Mouse (Mus musculus): ENCODE measurements around the gene D17Wsu92e.
A peak's percentile ranks its signal among the peaks of the same experiment; 100 is the strongest.

Gene D17Wsu92e

DNA sequence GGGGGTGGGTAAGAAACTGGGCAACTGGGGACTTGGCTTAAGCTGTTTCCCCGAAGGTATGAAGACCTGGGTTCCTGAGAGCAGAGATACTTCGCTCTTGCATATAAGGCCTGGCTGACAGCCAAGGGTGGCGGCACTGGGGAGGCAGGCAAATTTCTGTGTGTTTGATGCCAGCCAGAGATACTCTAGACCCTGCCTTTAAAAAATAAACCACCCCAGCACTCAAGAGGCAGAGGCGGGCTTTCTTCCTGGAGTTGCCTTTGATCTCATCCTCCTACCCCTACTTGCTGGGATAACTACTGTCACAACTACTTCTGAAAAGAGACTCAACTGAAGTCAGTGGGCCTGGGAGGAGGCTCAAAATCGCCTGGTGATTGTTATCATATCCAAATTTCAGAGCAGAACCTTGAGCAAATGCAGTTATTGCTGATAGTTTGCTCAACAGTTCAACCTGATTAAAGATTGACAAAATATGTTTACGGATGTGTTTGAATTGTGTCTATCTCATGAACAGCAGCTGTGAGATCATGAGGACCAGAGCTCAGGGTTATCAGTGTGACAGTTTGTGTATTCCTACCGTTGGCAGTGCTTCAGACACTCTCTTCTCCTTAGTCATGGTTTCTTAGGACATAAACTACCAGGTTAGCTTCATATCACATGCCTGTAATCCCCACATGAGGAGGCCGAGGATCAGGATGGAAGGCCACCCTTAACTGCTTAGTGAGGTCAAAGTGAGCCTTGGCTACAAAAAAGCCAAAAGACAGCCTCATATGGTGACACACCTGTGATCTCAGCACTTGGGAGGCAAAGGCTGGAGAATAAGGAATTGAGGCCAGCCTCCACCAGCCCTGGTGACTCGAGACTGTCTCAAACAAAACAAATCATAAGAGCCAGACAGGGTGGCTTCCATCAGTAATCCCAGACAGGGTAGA, 1.2 kb upstream of the D17Wsu92e start:
- DNase-seq, result peak; percentile 69 to 72

GRCm38 (mm10) chr17:27819971-27820567, 379 bp downstream of the D17Wsu92e start:
- DNase-seq, result peak; percentile 61 to 70

DNA sequence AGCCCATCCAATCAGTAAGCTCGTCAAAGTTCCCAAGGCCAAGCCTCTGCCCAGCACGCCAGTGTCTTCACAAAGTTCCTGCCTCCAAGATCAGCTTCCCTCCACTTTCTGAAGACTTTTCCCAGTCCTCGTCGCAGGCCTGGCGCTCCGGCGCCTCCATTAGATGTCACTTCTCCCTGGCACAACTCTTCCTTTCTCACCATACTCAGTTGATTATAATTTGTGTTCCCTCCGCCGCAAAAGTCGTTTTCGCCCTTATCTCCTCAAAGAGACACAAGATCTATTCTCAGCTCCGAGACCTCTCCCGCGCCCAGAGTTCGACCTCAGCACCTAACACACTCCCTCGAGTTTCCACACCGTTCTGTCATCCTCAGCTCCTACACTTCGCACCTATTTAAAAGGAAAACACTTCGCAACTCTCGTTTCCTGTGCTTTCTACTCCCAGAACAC, 902 bp downstream of the D17Wsu92e start:
- DNase-seq, result no peak

GRCm38 (mm10) chr17:27819011-27819410, 1.4 kb downstream of the D17Wsu92e start:
- DNase-seq, result no peak

DNA sequence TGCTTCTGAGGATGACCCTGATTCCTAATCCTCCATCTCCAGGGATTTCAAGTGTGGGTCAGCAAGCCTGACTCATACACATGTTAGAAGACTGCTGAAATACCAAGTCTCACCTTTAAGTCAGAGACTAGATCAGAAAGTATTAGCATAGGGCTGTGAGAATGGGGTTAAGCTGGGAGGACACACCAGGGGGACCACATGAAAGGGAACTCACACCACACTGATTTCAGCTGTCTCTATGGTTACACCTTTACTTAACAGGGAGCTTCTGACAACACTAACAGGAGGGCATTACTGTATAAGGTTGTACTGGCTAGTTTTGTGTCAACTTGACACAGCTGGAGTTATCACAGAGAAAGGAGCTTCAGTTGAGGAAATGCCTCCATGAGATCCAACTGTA, 5.8 kb downstream of the D17Wsu92e start:
- no peak for DNase-seq

GRCm38 (mm10) chr17:27811980-27812379, 8.5 kb downstream of the D17Wsu92e start:
- no peak for DNase-seq

- DNase-seq, result no peak
Observed at GRCm38 (mm10) chr17:27810569-27811331, 9.7 kb downstream of the D17Wsu92e start.

DNA sequence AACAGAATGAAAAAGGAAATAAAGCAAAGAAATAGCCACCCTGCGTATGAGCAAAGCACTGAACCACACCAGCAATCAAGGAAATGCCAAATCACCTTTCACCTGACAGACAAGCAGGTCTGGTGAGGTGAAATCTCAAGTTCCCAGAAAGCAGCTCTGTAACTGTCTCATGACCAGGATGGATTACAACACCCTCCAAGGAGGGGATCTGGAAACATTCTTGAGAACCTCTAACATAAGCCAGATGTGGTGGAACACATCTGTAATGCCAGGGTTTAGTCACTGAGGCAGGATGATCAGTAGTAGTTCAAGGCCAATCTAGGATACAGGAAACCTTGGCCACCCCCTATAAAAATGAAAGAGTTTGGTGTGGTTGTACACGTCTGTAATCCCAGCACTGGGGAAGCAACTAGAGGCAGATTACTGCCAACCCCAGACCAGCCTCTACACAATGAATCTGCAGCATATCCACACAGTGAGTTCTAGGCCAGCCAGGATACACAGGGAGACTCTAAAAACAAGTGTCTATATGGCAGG, 12.8 kb downstream of the D17Wsu92e start:
- DNase-seq, result no peak

- DNase-seq, result peak in 1 of 2 experiments; percentile 42
Observed at GRCm38 (mm10) chr17:27804803-27805770, 15.4 kb downstream of the D17Wsu92e start.

GRCm38 (mm10) chr17:27804156-27804690, 16.2 kb downstream of the D17Wsu92e start:
- no peak for DNase-seq

GRCm38 (mm10) chr17:27803752-27804151, 16.7 kb downstream of the D17Wsu92e start:
- DNase-seq, result no peak

DNA sequence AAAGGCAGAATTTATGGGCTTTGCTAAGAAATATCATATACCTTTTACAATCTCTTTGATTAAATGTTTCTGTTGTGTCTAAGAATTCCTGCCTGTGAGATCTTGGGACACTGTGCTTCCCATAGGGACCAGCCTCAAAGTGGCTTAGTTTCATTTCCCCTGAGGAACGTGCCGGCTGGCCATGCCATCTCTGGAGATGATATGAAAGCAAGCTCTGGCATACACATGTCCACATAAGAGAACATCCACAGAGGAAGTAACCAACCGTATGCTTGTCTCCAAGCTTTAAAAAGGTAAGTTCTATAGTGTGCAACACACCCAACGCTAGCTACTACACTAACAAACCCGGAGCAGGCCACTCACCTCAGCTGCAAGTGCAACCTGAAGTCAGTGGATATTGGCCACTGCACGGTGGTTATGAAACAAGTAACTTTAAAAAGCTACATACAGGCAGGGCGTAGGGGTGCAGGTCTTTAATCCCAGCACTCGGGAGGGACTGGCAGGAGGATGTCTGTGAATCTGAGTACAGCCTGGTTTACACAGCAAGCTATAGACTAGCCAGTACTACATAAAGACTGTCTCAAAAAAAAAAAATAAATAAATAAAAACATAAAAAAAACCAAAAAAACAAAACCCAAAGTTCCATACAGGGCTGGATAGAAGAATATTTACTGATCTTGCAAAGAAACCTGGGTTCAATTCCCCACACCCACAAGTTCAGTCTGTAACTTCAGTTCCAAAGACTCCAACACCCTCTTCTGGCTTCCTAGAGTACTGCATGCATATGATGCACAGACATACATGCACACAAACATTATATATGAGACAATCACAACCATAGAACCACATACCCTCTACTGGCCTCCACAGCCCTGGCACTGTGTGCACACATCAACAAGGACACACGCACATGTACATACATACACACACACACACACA, 19.5 kb downstream of the D17Wsu92e start:
- no peak for DNase-seq

GRCm38 (mm10) chr17:27799771-27800584, 20.5 kb downstream of the D17Wsu92e start:
- DNase-seq, result peak; percentile 50 to 58

- DNase-seq, result peak; percentile 44 to 48
Observed at GRCm38 (mm10) chr17:27797341-27797872, 23.0 kb downstream of the D17Wsu92e start.

GRCm38 (mm10) chr17:27796780-27797179, 23.7 kb downstream of the D17Wsu92e start:
- DNase-seq, result peak; percentile 44 to 55

DNA sequence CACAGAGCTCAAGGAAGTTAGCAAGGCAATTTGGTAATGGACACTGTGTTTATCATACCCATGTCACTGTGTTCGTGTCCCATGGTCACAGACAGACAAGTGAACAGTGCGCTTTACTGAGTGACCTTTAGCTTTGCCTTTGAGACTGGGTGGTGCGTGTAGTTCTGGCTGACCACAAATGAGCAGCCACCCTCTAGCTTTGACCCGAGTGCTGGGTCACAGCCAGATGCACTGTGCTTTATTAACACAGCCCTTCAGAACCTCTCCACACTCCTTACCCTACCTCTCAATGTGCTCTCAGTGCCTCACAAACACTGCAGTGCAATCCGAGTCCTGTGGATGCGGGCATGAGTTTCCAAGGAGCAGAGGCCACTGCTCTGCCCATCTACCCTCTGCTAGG, 27.3 kb downstream of the D17Wsu92e start:
- DNase-seq, result peak; percentile 79 to 80

GRCm38 (mm10) chr17:27792516-27792915, 27.9 kb downstream of the D17Wsu92e start:
- DNase-seq, result no peak

GRCm38 (mm10) chr17:27791556-27791955, 28.9 kb downstream of the D17Wsu92e start:
- DNase-seq, result peak; percentile 58 to 73

DNA sequence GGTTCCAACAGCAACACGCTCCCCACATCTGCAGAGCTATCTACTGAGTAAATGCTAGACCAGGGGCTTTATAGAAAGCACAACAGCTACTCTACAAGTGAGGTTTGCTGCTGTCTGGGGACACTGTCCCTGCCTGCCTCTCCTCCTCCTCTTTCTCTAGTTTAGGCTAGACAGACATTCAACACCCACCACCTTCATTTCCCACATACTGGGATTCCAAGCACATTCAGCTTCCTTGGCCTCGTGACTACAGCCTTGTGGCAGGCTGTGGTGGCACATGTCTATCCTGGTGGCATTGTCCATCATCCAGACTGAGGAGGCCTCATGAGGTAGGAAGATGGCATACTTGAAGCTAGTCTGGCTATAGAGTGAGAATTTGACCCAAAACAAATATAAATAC, 29.5 kb downstream of the D17Wsu92e start:
- DNase-seq, result no peak

Measured in kidney, adult 8-10 months (tissue).